Mouse (Mus musculus): Measurements from ENCODE around the gene Atp11c. TPM values are rescaled to one million over a fixed set of nuclear protein-coding genes. Genes with fewer than 3 reads are reported as not detected.
A peak's percentile ranks its signal among the peaks of the same experiment; 100 is the strongest.

The Atp11c gene
- polyA plus RNA-seq, 1 experiment from 2014 or later, result 15.4 TPM

GRCm38 (mm10) chrX:60544098-60544497 is 48.4 kb downstream of the Atp11c start:
- H3K27ac ChIP-seq (ENCODE audit: low read depth, low read length), result no peak overlapping the region
- H3K36me3 ChIP-seq (ENCODE audit: control insufficient read depth, insufficient read depth, low read length), result no peaks in the 10 kb centered on the region
- peak; percentile 29 for DNase-seq (ENCODE audit: low spot score)
- no peak overlapping the region for H3K4me3 ChIP-seq (ENCODE audit: low read depth, low read length)
- H3K9ac ChIP-seq (ENCODE audit: low read length), result no peak overlapping the region
- no peaks in the 10 kb centered on the region for H3K9me3 ChIP-seq (ENCODE audit: control insufficient read depth, low read length)
- peak; percentile 74 for ATAC-seq (ENCODE audit: insufficient read depth, low FRiP score, low TSS enrichment)
- 33% methylated on average over 4 of the region's 4 CpGs for WGBS
- no peak overlapping the region for H3K4me2 ChIP-seq (ENCODE audit: low read depth)
- H3K27me3 ChIP-seq (ENCODE audit: control insufficient read depth, insufficient read depth, low read length), result no peaks in the 10 kb centered on the region
- H3K4me1 ChIP-seq (ENCODE audit: control insufficient read depth, insufficient read depth, low read length), result no peaks in the 10 kb centered on the region

GRCm38 (mm10) chrX:60542901-60543300 is 49.6 kb downstream of the Atp11c start:
- 51% methylated on average over 1 of the region's 1 CpGs for WGBS
- ATAC-seq (ENCODE audit: insufficient read depth, low FRiP score, low TSS enrichment), result no peak
- no peak overlapping the region for H3K27ac ChIP-seq (ENCODE audit: low read depth, low read length)

GRCm38 (mm10) chrX:60539149-60539548 is 53.3 kb downstream of the Atp11c start, which contains the start of gene Gm7073:
TSS of gene Gm7073 (minus strand) at chrX:60539249.
- H3K4me1 ChIP-seq (ENCODE audit: control insufficient read depth, insufficient read depth, low read length), result no peaks in the 10 kb centered on the region
- no peak within 1 kb of the TSS for H3K4me3 ChIP-seq (ENCODE audit: low read depth, low read length)
- H3K4me2 ChIP-seq (ENCODE audit: low read depth), result no peak within 1 kb of the TSS
- H3K27me3 ChIP-seq (ENCODE audit: control insufficient read depth, insufficient read depth, low read length), result no peaks in the 10 kb centered on the region
- DNase-seq (ENCODE audit: low spot score) (no peak), ATAC-seq (ENCODE audit: insufficient read depth, low FRiP score, low TSS enrichment) (no peak)
- H3K9ac ChIP-seq (ENCODE audit: low read length), result no peak within 1 kb of the TSS
- no peaks in the 10 kb centered on the region for H3K9me3 ChIP-seq (ENCODE audit: control insufficient read depth, low read length)
- no peak within 1 kb of the TSS for H3K27ac ChIP-seq (ENCODE audit: low read depth, low read length)
- no peaks in the 10 kb centered on the region for H3K36me3 ChIP-seq (ENCODE audit: control insufficient read depth, insufficient read depth, low read length)

More at GRCm38 (mm10) chrX:60542901-60543300, 49.6 kb downstream of the Atp11c start:
- no peak for DNase-seq (ENCODE audit: low spot score)
- H3K4me2 ChIP-seq (ENCODE audit: low read depth), result no peak overlapping the region
- no peaks in the 10 kb centered on the region for H3K9me3 ChIP-seq (ENCODE audit: control insufficient read depth, low read length)
- no peaks in the 10 kb centered on the region for H3K4me1 ChIP-seq (ENCODE audit: control insufficient read depth, insufficient read depth, low read length)
- no peak overlapping the region for H3K4me3 ChIP-seq (ENCODE audit: low read depth, low read length)
- no peak overlapping the region for H3K9ac ChIP-seq (ENCODE audit: low read length)
- no peaks in the 10 kb centered on the region for H3K36me3 ChIP-seq (ENCODE audit: control insufficient read depth, insufficient read depth, low read length)
- H3K27me3 ChIP-seq (ENCODE audit: control insufficient read depth, insufficient read depth, low read length), result no peaks in the 10 kb centered on the region

- no peak overlapping the region for H3K4me3 ChIP-seq (ENCODE audit: low read depth, low read length)
- no peak overlapping the region for H3K9ac ChIP-seq (ENCODE audit: low read length)
- H3K27ac ChIP-seq (ENCODE audit: low read depth, low read length), result no peak overlapping the region
- no peak overlapping the region for H3K4me2 ChIP-seq (ENCODE audit: low read depth)
- no peaks in the 10 kb centered on the region for H3K4me1 ChIP-seq (ENCODE audit: control insufficient read depth, insufficient read depth, low read length)
- no peaks in the 10 kb centered on the region for H3K9me3 ChIP-seq (ENCODE audit: control insufficient read depth, low read length)
- ATAC-seq (ENCODE audit: insufficient read depth, low FRiP score, low TSS enrichment) (no peak), DNase-seq (ENCODE audit: low spot score) (peak; percentile 50)
- no peaks in the 10 kb centered on the region for H3K36me3 ChIP-seq (ENCODE audit: control insufficient read depth, insufficient read depth, low read length)
- H3K27me3 ChIP-seq (ENCODE audit: control insufficient read depth, insufficient read depth, low read length), result no peaks in the 10 kb centered on the region
These were observed 88.5 kb downstream of the Atp11c start for GRCm38 (mm10) chrX:60503995-60504394.

- no peaks in the 10 kb centered on the region for H3K36me3 ChIP-seq (ENCODE audit: control insufficient read depth, insufficient read depth, low read length)
- no peak overlapping the region for H3K4me3 ChIP-seq (ENCODE audit: low read depth, low read length)
- H3K27me3 ChIP-seq (ENCODE audit: control insufficient read depth, insufficient read depth, low read length), result no peaks in the 10 kb centered on the region
- DNase-seq (ENCODE audit: low spot score), result no peak
- no peak overlapping the region for H3K27ac ChIP-seq (ENCODE audit: low read depth, low read length)
- no peak overlapping the region for H3K4me2 ChIP-seq (ENCODE audit: low read depth)
- H3K9ac ChIP-seq (ENCODE audit: low read length), result no peak overlapping the region
- no peaks in the 10 kb centered on the region for H3K9me3 ChIP-seq (ENCODE audit: control insufficient read depth, low read length)
- 42% methylated on average over 1 of the region's 1 CpGs for WGBS
- no peaks in the 10 kb centered on the region for H3K4me1 ChIP-seq (ENCODE audit: control insufficient read depth, insufficient read depth, low read length)
- ATAC-seq (ENCODE audit: insufficient read depth, low FRiP score, low TSS enrichment), result peak; percentile 63; the same call in 1 of the 2 replicates
These were observed 94.7 kb downstream of the Atp11c start for GRCm38 (mm10) chrX:60497750-60498149.

GRCm38 (mm10) chrX:60495308-60495707 is 97.2 kb downstream of the Atp11c start:
- Histone ChIP-seq H3K4me1 (ENCODE audit: control insufficient read depth, insufficient read depth, low read length) (no peaks in the 10 kb centered on the region), H3K27me3 (ENCODE audit: control insufficient read depth, insufficient read depth, low read length) (no peaks in the 10 kb centered on the region), H3K4me2 (ENCODE audit: low read depth) (no peak overlapping the region), H3K9me3 (ENCODE audit: control insufficient read depth, low read length) (no peaks in the 10 kb centered on the region), H3K36me3 (ENCODE audit: control insufficient read depth, insufficient read depth, low read length) (no peaks in the 10 kb centered on the region), H3K27ac (ENCODE audit: low read depth, low read length) (no peak overlapping the region), H3K4me3 (ENCODE audit: low read depth, low read length) (no peak overlapping the region), H3K9ac (ENCODE audit: low read length) (no peak overlapping the region)
- DNase-seq (ENCODE audit: low spot score) (no peak), ATAC-seq (ENCODE audit: insufficient read depth, low FRiP score, low TSS enrichment) (no peak)

GRCm38 (mm10) chrX:60463786-60464185 is 128.7 kb downstream of the Atp11c start:
- ATAC-seq (ENCODE audit: insufficient read depth, low FRiP score, low TSS enrichment), result no peak
- WGBS, result 16% methylated on average over 2 of the region's 2 CpGs
- Histone ChIP-seq H3K9ac (ENCODE audit: low read length) (no peak overlapping the region), H3K4me2 (ENCODE audit: low read depth) (no peak overlapping the region), H3K36me3 (ENCODE audit: control insufficient read depth, insufficient read depth, low read length) (no peaks in the 10 kb centered on the region), H3K27me3 (ENCODE audit: control insufficient read depth, insufficient read depth, low read length) (no peaks in the 10 kb centered on the region), H3K27ac (ENCODE audit: low read depth, low read length) (no peak overlapping the region), H3K4me1 (ENCODE audit: control insufficient read depth, insufficient read depth, low read length) (no peaks in the 10 kb centered on the region), H3K4me3 (ENCODE audit: low read depth, low read length) (no peak overlapping the region), H3K9me3 (ENCODE audit: control insufficient read depth, low read length) (no peaks in the 10 kb centered on the region)
- no peak for DNase-seq (ENCODE audit: low spot score)

- DNase-seq (ENCODE audit: low spot score) (no peak), ATAC-seq (ENCODE audit: insufficient read depth, low FRiP score, low TSS enrichment) (no peak)
- Histone ChIP-seq H3K4me1 (ENCODE audit: control insufficient read depth, insufficient read depth, low read length) (no peaks in the 10 kb centered on the region), H3K27me3 (ENCODE audit: control insufficient read depth, insufficient read depth, low read length) (no peaks in the 10 kb centered on the region), H3K9ac (ENCODE audit: low read length) (no peak overlapping the region), H3K9me3 (ENCODE audit: control insufficient read depth, low read length) (no peaks in the 10 kb centered on the region), H3K27ac (ENCODE audit: low read depth, low read length) (no peak overlapping the region), H3K36me3 (ENCODE audit: control insufficient read depth, insufficient read depth, low read length) (no peaks in the 10 kb centered on the region), H3K4me3 (ENCODE audit: low read depth, low read length) (no peak overlapping the region), H3K4me2 (ENCODE audit: low read depth) (no peak overlapping the region)
- 70% methylated on average over 4 of the region's 4 CpGs for WGBS
These were observed 177.9 kb downstream of the Atp11c start for GRCm38 (mm10) chrX:60414563-60415111.

- Histone ChIP-seq H3K4me1 (ENCODE audit: control insufficient read depth, insufficient read depth, low read length) (no peaks in the 10 kb centered on the region; the same call in 1 of the 2 replicates), H3K4me3 (ENCODE audit: low read depth, low read length) (no peak overlapping the region), H3K9ac (ENCODE audit: low read length) (no peak overlapping the region), H3K9me3 (ENCODE audit: control insufficient read depth, low read length) (no peaks in the 10 kb centered on the region), H3K4me2 (ENCODE audit: low read depth) (no peak overlapping the region), H3K27ac (ENCODE audit: low read depth, low read length) (no peak overlapping the region), H3K27me3 (ENCODE audit: control insufficient read depth, insufficient read depth, low read length) (no peaks in the 10 kb centered on the region), H3K36me3 (ENCODE audit: control insufficient read depth, insufficient read depth, low read length) (no peaks in the 10 kb centered on the region)
- DNase-seq (ENCODE audit: low spot score) (no peak), ATAC-seq (ENCODE audit: insufficient read depth, low FRiP score, low TSS enrichment) (no peak)
- 63% methylated on average over 4 of the region's 4 CpGs for WGBS
These were observed 186.8 kb downstream of the Atp11c start for GRCm38 (mm10) chrX:60405681-60406080.
